Mouse (Mus musculus) bone marrow macrophage, adult 2 months (primary cell): ENCODE measurements around the gene Vmn2r58. TPM values are rescaled to one million over a fixed set of nuclear protein-coding genes. Genes with fewer than 3 reads are reported as not detected.
"Not testable (repeated sequence)": the region's sequence is repeated elsewhere in the genome, so short reads cannot be mapped to it uniquely, and the experiment has no call there.

ENCODE experiments used
- H3K27ac ChIP-seq: 2 replicates; pipeline ENCODE4 v1.5.1; 2012; ENCODE audit warnings: low read depth, low read length; ENCODE audit not compliant: insufficient read depth
- H3K4me1 ChIP-seq: 2 replicates; pipeline ENCODE4 v1.6.1; 2012; ENCODE audit warnings: low read length; ENCODE audit not compliant: control insufficient read depth, insufficient read depth
- H3K4me3 ChIP-seq: 2 replicates; pipeline ENCODE4 v1.5.1; 2012; ENCODE audit warnings: mild to moderate bottlenecking, low read length, moderate library complexity; ENCODE audit not compliant: insufficient read depth
- polyA plus RNA-seq: library from polyadenylated mRNA; stranded (reverse); fragments of >200 nt; gene quantifications from 2 replicates; pipeline ENCODE4 v1.2.4, GENCODE M21; 2012; ENCODE audit not compliant: missing spikeins, insufficient read depth, insufficient read length

Gene Vmn2r58
- polyA plus RNA-seq = not detected in 2 replicates

DNA sequence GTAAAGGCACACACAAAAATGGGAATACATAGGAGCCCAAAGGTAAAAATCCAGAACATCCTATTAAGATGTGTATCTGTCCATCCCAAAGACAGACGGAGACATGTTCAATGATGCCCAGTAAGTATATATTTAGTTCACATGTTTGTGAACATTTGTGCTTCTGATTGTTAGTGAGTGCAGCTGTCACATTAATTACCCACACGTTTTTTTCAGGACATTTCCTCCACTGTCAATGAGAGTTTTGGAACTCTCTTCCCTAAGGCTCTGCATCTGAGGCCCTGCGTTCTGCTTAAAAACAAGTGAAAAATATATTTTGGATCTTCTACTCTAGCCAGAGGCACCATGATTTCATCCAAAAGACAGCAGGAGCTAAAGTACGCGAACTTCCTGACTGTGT, at the start of gene Vmn2r58:
Gene Vmn2r58 (minus strand): TSS at position 101 of the 400 bp plus-strand sequence.
- not testable (repeated sequence) for H3K4me1 ChIP-seq, H3K4me3 ChIP-seq

More for the DNA sequence above, at the start of gene Vmn2r58:
- not testable (repeated sequence) for H3K27ac ChIP-seq

Other genes starting within 250 kb of the Vmn2r58 start
- gene Zfp788, start 239.5 kb downstream of the Vmn2r58 start, polyA plus RNA-seq = 12.2 and 15.5 TPM in 2 replicates
- gene Vmn2r59, start 186.3 kb upstream of the Vmn2r58 start, polyA plus RNA-seq = 0.09 and 0.15 TPM in 2 replicates
- gene Vmn2r60, start 235.1 kb upstream of the Vmn2r58 start, polyA plus RNA-seq = 0.05 and 0.19 TPM in 2 replicates